Mouse (Mus musculus) effector memory CD4-positive, alpha-beta T cell, adult 5 months (primary cell): ENCODE data around the gene Hyal3. TPM values are rescaled to one million over a fixed set of nuclear protein-coding genes. Genes with fewer than 3 reads are reported as not detected.

Source experiments
- polyA plus RNA-seq: library from polyadenylated mRNA; unstranded; fragments of 100-300 nt; shearing (Covaris generic); gene quantifications from one replicate; pipeline ENCODE4 v1.2.1, GENCODE M21; 2017

Gene Hyal3
- 0.35 TPM for polyA plus RNA-seq

DNA sequence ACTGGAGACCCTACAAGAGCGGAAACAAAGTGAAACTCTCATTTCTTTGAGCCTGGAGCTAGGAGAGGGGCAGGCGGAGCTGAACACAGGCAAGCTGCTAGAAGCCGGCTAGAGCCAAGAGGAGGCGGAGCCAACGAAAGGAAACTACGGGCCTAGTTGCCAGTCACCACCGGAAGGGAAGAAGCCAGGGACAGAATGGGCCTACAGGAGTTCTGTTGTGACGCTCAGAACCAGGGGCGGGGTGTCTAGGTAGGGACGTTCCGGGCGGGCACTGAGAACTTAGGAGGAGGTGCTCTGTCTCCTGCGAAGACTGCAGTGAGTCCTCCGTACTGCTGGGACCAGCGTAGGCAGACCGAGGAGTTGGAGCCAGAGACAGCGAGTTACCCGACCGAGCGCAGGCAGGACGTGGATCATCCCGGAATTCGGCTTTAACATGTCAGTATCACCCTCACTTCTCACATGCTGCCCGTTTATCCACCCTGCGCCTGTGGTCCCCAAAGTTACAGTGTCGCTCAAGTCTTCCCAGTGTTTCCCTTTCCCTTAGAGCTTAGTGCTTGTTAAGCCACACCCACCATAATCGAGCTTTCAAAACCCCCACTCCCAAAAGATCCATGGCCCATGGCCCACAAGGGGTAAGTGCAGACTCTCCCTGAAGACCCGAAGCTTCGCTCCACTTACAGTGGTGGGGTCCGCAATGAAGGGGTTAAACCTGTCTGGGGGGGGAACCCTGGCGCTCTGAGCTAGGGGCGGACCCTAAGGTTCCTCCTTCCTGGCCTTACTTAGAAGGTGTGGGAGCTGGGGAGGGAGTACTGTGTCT, at the start of gene Hyal3:
Hyal3 (plus strand) TSS at position 318 of the 817 bp plus-strand sequence.

DNA sequence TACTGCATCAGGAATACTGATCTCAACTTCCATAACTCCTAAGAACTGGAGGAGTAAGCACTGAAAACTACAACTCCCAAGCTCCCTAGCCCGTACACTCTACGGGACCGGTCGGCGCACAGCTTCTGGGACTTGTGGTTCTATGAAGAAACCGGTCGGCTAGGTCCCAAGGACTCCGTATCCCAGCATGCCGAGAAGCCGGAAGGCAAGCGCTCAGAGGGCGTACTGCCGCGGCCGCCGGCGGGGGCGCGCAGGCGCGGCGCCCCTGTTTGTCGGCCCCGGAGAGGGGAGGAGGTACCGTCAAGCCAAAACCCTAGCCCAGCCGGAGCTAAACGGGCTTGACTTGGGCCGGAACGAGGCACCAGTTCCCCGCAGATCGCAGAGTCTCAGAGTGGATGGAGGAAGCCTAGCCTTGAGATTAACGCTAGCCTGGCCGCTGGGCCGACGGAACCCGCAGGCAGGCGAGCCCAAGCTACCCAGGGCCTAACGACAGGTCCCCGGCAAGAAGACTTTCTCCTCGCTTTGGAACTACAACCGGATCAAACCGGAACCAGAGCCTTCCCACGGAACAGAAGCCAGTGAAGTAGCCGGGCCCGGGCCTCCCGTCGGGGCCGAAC, 46.7 kb upstream of the Hyal3 start, which contains the start of gene Tmem115:
Tmem115 (plus strand) TSS at position 155 of the 617 bp plus-strand sequence.

DNA sequence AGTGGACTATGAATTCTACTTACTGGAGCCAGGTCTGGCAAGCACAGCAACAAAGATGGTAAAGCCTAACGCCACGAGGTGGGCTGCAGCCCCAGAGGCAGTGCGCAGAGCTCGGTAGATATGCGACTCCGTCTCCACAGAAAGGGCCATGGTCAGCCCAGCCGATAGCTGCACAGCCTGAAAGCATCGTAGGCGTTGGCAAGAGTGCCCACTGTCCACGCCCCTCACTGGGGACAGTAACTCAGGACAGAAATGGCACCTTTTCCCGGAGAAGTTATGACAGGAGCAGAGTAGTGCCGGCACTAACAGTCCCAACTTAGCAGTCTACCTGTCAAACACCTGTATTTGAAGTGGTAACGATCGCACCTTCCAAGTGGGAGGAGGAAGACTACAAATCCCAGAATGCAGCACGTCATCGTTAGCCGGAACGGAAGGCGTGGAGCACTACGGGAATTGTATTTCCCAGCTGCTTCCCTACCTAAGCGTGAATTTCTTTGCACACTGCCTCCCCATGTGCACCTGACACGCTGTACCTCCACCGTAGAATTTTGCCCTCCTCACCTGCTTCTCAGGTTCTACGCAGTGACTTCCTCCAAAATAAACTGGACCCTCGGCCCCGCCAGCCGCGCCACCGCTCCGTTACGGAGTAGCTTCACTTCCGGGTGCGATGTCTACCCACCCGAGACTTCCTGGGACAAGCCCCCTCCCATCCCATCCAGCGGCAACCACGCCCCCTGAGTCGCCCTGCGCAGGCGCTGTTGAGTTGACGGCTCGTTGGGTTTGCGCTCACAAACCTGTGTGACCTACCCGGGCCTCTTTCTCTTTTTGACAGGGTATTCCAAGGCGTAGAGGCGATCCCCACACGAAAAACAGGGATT, 38.9 kb upstream of the Hyal3 start, which contains the start of the genes Cyb561d2 and Nprl2:
Cyb561d2 (minus strand) TSS at position 720 of the 878 bp plus-strand sequence.
Nprl2 (plus strand) TSS at position 753 of the 878 bp plus-strand sequence.

DNA sequence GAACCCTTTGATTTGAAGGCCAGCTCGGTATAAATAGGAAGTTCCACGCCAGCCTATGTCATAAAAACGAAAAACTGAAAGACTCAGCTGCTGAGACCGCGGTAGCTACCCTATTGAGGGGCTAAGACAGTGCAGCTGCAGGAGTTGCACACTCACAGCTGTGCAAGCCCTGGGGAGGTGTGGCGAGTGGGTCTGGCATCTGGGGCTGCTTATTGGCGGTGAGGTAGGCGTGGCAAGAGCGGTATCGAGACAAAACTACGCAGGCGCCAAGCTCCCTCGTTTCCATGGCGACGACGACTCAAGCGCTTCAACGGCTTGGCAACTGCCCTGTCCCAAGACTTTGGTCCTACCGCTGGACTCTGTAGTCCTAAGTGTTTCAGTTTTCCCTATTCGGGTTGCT, 33.6 kb upstream of the Hyal3 start, which contains the start of gene Zmynd10:
Zmynd10 (plus strand) TSS at position 273 of the 400 bp plus-strand sequence.

DNA sequence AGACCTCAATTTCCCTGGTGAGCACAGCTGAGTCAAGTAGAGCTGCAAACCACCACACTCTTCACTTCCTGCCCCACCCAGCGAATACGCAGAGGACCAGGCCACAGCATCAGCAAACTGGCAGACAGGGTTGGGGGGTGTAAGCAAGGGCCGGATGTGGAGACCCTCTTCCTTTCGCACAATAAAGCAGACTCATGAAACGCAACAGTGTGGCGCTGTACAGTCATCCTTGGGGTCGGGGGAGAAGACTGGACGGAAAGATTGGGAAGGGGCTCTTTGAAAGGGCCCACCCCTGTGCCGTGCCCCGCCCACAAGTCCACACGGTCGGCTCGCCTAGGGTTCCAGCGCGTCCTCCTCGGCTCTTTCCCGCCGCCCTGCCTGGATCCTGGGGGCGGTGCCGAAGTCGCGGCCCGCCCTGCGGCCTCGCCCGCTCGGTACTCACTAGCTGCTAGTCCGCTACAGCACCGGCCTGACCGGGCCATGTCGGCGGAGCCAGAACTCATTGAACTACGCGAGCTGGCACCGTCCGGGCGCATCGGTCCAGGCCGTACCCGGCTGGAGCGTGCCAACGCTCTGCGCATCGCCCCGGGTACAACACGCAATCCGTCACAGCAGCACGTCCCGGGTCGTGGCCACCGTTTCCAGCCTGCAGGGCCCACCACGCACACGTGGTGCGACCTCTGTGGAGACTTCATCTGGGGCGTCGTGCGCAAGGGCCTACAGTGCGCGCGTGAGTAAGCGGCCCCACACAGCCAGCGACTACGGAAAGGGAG, 29.3 kb upstream of the Hyal3 start, which contains the start of gene Rassf1:
Rassf1 (plus strand) TSS at position 439 of the 773 bp plus-strand sequence.

DNA sequence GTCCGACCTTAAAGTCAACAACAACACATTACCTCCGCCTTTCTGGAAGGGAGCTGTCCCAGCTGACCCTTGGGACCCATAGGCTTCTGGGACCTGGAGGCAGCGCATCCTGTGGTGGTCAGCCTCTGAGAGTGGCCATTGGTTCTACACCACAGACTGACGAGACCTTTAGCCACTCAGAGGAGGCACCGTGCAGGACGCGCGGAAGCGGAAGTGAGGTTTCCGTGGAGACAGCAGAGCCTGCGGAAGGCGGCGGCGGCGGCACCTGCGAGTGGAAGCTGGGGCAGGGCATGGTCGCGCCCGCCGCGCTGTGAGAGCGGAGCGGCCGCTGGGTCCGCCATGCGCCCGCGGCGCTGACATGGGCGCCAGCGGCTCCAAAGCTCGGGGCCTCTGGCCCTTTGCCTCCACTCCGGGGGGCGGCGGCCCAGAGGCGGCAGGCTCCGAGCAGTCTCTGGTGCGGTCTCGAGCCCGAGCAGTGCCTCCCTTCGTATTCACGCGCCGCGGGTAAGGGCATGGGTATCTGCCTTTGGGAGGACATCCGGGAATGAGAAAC, 17.5 kb upstream of the Hyal3 start, which contains the start of gene Tusc2:
Tusc2 (plus strand) TSS at position 227 of the 553 bp plus-strand sequence.

DNA sequence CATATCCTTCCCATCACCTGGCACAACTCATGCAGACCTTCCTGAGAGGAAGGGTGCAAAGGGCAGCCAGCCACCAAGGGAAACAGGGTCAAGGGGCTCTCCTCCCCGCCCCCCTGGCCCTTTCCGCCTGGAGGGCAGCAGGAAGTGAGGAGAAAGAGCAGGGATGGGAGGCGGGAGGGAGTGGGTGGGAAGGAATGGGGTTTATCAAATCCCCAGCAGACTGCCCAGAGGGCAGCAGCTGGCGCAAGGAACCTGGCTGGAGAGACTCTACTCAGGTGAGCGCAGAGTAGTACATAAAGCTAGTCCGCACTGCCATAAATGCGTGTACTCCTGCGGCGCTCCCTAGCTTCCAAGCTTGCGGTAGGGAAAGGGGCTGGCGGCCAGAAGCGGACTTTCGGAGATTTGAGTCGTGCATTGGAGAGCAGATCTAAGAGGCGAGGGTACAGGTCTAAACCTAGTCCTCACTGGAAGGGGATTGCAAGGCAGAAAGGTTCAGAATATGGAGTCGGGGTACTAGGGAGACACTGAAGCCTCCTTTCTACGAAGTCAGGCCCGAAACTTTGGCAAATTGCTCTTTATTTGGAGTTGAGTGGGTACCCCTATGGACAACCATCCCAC, 12.8 kb upstream of the Hyal3 start, which contains the start of gene Hyal2:
Hyal2 (plus strand) TSS at position 244 of the 618 bp plus-strand sequence.

DNA sequence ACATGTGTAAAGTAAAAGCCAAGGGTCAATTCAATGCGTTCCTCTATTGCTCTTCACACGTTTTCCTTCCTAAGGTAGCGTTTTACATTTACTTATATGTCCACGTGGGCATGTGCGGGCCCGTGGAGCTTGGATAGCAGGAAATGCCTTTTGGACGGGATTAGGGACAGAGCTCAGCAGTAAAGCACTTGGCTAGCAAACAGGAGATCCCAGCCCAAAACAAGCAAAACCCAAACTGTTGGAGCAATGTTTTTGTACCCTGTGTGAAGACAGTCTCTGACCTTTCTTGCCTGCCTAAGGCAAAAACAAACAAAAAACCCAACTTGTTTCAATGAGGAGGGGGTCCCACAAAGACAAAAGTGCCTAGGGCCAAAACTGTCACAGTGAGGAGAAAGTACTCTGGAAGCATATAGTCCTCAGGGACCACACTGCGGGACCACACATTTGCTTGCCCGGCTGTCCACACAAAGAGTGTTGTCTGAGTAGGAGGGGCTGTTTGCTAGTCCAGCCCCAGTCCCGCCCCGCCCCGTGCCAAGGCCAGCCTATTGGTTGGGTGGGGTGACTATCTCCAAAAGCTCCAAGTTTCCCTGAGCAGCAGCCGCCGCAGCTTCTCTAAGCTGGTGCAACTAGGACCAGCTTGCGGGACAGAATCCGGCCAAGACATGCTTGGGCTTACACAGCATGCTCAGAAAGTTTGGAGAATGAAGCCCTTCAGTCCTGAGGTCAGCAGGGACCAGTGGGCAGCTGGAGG, 4.1 kb upstream of the Hyal3 start, which contains the start of gene Hyal1:
Hyal1 (plus strand) TSS at position 571 of the 751 bp plus-strand sequence.

DNA sequence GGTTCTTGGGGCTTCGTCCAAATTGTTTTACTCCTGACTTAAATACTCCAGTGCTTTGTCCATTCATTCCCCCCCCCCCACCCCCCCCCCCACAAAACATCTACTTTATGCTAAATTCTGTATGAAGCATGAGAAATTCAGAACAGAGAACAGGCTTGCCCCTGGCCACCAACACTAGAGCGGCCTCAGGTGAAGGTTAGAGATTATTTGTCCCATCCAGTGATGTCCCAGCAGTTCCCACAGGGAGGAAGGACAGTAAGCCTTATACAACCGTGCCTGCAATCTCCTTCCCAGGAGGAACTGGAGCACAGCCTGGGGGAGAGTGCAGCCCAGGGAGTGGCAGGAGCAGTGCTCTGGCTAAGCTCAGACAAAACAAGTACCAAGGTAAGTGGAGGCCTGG, 2.0 kb upstream of the Hyal3 start, which contains the start of gene Naa80:
Naa80 (plus strand) TSS at position 301 of the 400 bp plus-strand sequence.

DNA sequence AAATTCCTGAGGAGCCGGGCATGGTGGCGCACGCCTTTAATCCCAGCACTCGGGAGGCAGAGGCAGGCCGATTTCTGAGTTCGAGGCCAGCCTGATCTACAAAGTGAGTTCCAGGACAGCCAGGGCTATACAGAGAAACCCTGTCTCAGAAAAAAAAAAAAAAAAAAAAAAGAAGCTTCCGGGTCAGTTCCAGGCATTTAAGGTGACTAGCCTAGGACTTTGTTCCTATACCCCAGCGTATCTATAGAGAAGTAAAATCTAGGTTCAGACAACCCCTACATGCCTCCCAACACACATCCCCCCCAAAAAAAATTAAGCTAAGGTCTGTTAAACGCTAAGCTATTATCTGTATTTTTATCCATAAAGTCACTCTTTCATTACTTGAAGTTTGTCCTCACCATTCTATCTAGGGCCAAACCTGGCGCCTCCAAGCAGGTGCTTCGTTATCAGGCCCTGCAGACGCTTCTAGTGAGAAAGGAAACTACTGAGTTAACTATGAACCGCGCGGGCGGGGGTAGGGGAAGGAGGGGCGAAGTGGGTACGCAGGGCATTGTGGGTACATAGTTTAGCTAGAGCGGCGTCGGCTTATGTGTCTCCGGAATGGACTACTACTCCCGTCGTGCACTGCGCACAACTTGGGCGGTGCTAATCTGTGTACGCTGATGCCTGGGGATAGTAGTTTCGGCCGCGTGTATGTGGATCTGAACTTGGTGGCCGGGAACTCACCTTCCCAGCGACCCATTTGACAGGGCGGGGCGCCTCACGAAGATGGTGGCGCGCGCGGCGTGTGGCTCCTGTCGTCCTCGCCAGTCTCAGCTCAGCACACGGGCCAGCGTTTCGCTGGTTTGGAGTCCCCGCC, 6.6 kb downstream of the Hyal3 start, which contains the start of gene Ifrd2:
Ifrd2 (plus strand) TSS at position 669 of the 859 bp plus-strand sequence.

DNA sequence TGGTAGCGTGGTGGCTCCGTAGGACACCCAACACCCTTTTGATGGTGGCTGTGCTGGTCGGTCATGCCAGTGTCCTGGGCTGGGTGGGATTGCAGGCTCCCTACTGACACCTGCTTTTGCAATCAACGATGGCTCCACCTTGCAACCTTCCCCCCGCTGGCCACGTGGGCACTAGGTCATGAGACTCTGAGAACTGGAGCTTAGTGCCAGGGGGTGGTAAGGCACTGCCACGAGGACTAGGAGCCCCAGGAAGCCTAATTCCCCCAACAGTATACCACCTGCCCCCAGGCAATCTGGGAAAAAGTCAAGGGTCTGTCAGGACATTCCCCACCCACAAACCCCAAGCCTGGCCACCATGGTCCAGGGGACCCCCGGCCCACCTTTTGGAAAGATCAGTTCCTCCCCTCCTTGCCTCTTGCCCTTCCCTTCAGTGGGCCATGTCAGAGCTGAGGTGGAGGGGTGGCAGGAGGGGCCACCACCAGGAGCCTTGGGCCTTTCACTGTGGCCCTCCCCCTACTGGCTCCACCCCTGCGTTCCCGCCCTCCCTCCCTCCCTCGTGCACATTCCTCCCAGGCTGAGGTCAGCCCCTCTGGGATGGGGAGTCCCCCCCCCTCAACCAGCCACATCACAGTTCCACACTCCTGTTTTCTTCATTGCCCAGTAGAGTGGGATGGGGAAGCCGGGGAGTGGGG, 28.3 kb downstream of the Hyal3 start, which contains the start of gene Sema3b:
Sema3b (minus strand) TSS at position 489 of the 692 bp plus-strand sequence.

DNA sequence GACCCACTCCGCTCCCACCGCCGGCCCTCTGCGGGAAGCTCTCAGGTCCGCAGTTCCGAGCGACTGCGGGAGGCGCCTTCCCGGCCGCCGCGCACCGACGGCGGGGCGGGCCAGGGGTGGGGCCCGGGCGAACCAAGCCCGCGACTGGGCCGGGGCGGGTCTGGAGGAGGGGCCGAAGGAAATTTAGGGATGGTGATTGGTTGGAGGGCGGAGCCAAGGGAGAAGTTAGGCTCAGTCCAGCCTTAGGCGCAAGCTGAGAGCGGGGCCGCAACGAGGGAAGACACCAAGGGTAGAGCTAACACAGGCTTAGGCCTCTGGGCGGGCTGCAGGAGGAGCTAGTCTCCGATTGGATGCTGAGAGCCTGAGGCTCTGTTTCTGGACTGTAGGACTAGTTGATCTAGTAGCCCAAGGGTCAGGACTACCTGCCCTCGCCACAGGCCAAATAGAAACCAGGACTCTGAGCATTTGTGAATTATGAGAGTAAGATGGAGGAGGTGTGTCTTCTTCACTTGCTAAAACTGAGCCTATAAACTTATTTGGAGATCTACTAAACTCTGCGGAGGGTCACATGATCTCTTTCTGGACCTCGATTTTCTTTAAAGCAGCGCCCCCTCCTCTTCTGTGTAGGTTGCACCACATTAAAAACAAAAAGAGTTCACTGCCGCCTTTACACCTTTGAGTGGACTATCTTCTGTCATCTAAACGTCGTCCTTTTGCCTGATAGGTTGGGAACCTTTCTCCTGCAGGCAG, 54.8 kb downstream of the Hyal3 start, which contains the start of gene Gnai2:
Gnai2 (minus strand) TSS at position 89 of the 750 bp plus-strand sequence.

Other genes with a start within 250 kb of the Hyal3 start
- 6.2 TPM for gene Hemk1, start 242.5 kb upstream of the Hyal3 start, polyA plus RNA-seq
- gene 6430571L13Rik, start 240.2 kb upstream of the Hyal3 start, polyA plus RNA-seq: 0.34 TPM
- gene Cacna2d2, start 181.2 kb upstream of the Hyal3 start, polyA plus RNA-seq: 0.09 TPM
- 55.2 TPM for gene Tmem115, start 46.9 kb upstream of the Hyal3 start, polyA plus RNA-seq
- 27.9 TPM for gene Cyb561d2, start 38.6 kb upstream of the Hyal3 start, polyA plus RNA-seq
- gene Nprl2, start 38.6 kb upstream of the Hyal3 start, polyA plus RNA-seq: 47.6 TPM
- 3.1 TPM for gene Zmynd10, start 33.5 kb upstream of the Hyal3 start, polyA plus RNA-seq
- 165 TPM for gene Rassf1, start 29.3 kb upstream of the Hyal3 start, polyA plus RNA-seq
- gene Tusc2, start 17.6 kb upstream of the Hyal3 start, polyA plus RNA-seq: 39.7 TPM
- gene Hyal2, start 12.9 kb upstream of the Hyal3 start, polyA plus RNA-seq: 3.9 TPM
- gene Hyal1, start 3.9 kb upstream of the Hyal3 start, polyA plus RNA-seq: 1.8 TPM
- gene Naa80, start 1.9 kb upstream of the Hyal3 start, polyA plus RNA-seq: 11.1 TPM
- 17.4 TPM for gene Ifrd2, start 6.8 kb downstream of the Hyal3 start, polyA plus RNA-seq
- gene Sema3b, start 28.4 kb downstream of the Hyal3 start, polyA plus RNA-seq: not detected
- 638 TPM for gene Gnai2, start 54.5 kb downstream of the Hyal3 start, polyA plus RNA-seq
- 1.6 TPM for gene Slc38a3, start 88.7 kb downstream of the Hyal3 start, polyA plus RNA-seq
- gene Gnat1, start 98.9 kb downstream of the Hyal3 start, polyA plus RNA-seq: 9.1 TPM
- 0.22 TPM for gene Sema3f, start 129.7 kb downstream of the Hyal3 start, polyA plus RNA-seq
- gene Rbm5, start 190.2 kb downstream of the Hyal3 start, polyA plus RNA-seq: 306 TPM